13 mouse cellular contexts compared by ENCODE assay signal in the genomic region with DNA sequence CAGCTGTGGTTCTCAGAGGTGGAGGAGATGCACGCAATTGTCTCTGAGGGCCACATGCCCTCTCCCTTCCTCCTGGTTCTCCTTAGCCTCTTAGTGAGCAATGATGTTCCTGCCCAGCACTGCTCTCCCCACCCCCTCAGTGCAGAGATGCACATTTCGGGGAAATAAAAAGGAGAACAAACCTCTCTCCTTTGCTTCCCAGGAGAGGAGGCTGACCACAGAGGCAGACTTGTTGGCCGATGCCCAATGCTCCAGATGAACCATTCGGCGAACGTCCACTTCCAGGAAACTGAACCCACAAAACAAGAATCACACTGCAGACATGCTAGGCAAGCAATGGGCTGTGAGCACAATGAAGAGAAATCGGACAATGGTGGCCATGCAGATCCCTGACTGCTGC.
DNase-seq lines count a peak whose midpoint lies in the region; ATAC-seq lines count a peak whose summit lies in the region.
"Had no signal": no experiment of that assay in that cellular context is flagged by ENCODE, and none has a peak within 500 bp of the region (broad histone marks: within the 10 kb centered on the region; RNA-seq: fewer than 3 reads in every experiment).

No protein-coding gene starts in this region.

- H3K9me3 ChIP-seq in heart, embryonic 10.5 days = no peaks in the 10 kb centered on the region
- no peaks in the 10 kb centered on the region for H3K9me3 ChIP-seq in forebrain, embryonic 16.5 days (ENCODE audit: control insufficient read depth, low read length)
- H3K9me3 ChIP-seq: embryonic facial prominence, embryonic 13.5 days; hindbrain, embryonic 15.5 days; limb, embryonic 15.5 days had no signal

- peak; percentile 70 to 84 for DNase-seq in heart, adult 18-20 months
- no peak for DNase-seq in heart, embryonic 10.5 days (ENCODE audit: low spot score)
- peak; percentile 54 for DNase-seq in lung, postnatal 25 days (ENCODE audit: low spot score)
- DNase-seq in lung, postnatal 10 days = no peak
- DNase-seq in heart, postnatal 10 days = peak; percentile 55 to 60
- no peak for DNase-seq in thymus, postnatal 0 days (ENCODE audit: low spot score)
- no peak for DNase-seq in thymus, postnatal 25 days
- DNase-seq: cerebellum, adult 11 months had no signal

- H3K27me3 ChIP-seq in heart, embryonic 10.5 days (ENCODE audit: insufficient read depth, poor library complexity, severe bottlenecking) = no peaks in the 10 kb centered on the region
- no peaks in the 10 kb centered on the region for H3K27me3 ChIP-seq in forebrain, embryonic 16.5 days (replicated peaks; ENCODE audit: control insufficient read depth, insufficient read depth, low read length)
- H3K27me3 ChIP-seq: embryonic facial prominence, embryonic 13.5 days; hindbrain, embryonic 15.5 days; limb, embryonic 15.5 days had no signal

- intact Hi-C loops in heart, postnatal 10 days (cut with DNase I) = no loop called here

- H3K4me1 ChIP-seq in heart, embryonic 10.5 days = peaks cover 19% of the 10 kb centered on the region
- no peaks in the 10 kb centered on the region; the same call in 1 of the 2 replicates for H3K4me1 ChIP-seq in forebrain, embryonic 16.5 days (replicated peaks; ENCODE audit: control insufficient read depth, insufficient read depth, low read length)
- H3K4me1 ChIP-seq: hindbrain, embryonic 15.5 days had no signal

- no peak overlapping the region for H3K4me2 ChIP-seq in forebrain, embryonic 16.5 days (ENCODE audit: low read length)
- H3K4me2 ChIP-seq: embryonic facial prominence, embryonic 13.5 days; hindbrain, embryonic 15.5 days; limb, embryonic 15.5 days; midbrain, embryonic 11.5 days had no signal

- no peak overlapping the region; the same call in 1 of the 2 replicates for H3K27ac ChIP-seq in heart, embryonic 10.5 days
- H3K27ac ChIP-seq in forebrain, embryonic 16.5 days (ENCODE audit: low read length) = no peak overlapping the region
- H3K27ac ChIP-seq: embryonic facial prominence, embryonic 13.5 days; hindbrain, embryonic 15.5 days; limb, embryonic 15.5 days had no signal

- no peak overlapping the region for H3K4me3 ChIP-seq in heart, embryonic 10.5 days
- no peak overlapping the region for H3K4me3 ChIP-seq in forebrain, embryonic 16.5 days (replicated peaks; ENCODE audit: low read length)
- H3K4me3 ChIP-seq: embryonic facial prominence, embryonic 13.5 days; hindbrain, embryonic 15.5 days; limb, embryonic 15.5 days had no signal

- WGBS in heart, embryonic 10.5 days = 87% methylated on average over 7 of the region's 7 CpGs
- 94% methylated on average over 7 of the region's 7 CpGs for WGBS in forebrain, embryonic 16.5 days

- ATAC-seq in forebrain, embryonic 16.5 days = no peak

- H3K9ac ChIP-seq in forebrain, embryonic 16.5 days (replicated peaks; ENCODE audit: low read depth, low read length) = no peak overlapping the region
- H3K9ac ChIP-seq: embryonic facial prominence, embryonic 13.5 days; hindbrain, embryonic 15.5 days; limb, embryonic 15.5 days had no signal

- no peaks in the 10 kb centered on the region for H3K36me3 ChIP-seq in heart, embryonic 10.5 days
- H3K36me3 ChIP-seq in forebrain, embryonic 16.5 days (ENCODE audit: control insufficient read depth, insufficient read depth) = no peaks in the 10 kb centered on the region
- H3K36me3 ChIP-seq: embryonic facial prominence, embryonic 13.5 days; hindbrain, embryonic 15.5 days; limb, embryonic 15.5 days had no signal

Comparison
In these comparisons a context has a peak if more than half of its experiments do, and no peak if none do; other contexts are left out.
1. DNase-seq: peak in heart, adult 18-20 months (2 of 2), lung, postnatal 25 days (single experiment) and heart, postnatal 10 days (2 of 2); none in heart, embryonic 10.5 days (single experiment), lung, postnatal 10 days (single experiment), thymus, postnatal 0 days (single experiment) and thymus, postnatal 25 days (single experiment).